Mouse (Mus musculus) stomach, embryonic 15.5 days (tissue): ENCODE measurements at regions not wholly inside any gene's neighbourhood (a gene's known extent, or its start where the extent isn't known, plus 50 kb on each side); places are given as distances from the start of the nearest gene placed in this dataset.
A peak's percentile ranks its signal among the peaks of the same experiment; 100 is the strongest.

ENCODE experiments used
- ATAC-seq: fragments of 200-750 bp; cut with Nextera tagmentation; 2 replicates; pipeline ENCODE4 v1.8.0; 2017; ENCODE audit warnings: low read depth, moderate number of reproducible peaks, moderate TSS enrichment; ENCODE audit not compliant: insufficient read depth, low FRiP score
- H3K27ac ChIP-seq: fragments of 300-500 bp; sonication (generic); 2 replicates; pipeline ENCODE4 v1.5.1; 2015; ENCODE audit warnings: mild to moderate bottlenecking, inconsistent platforms
- H3K27me3 ChIP-seq: fragments of 300-500 bp; sonication (generic); replicated peaks from 2 replicates; pipeline ENCODE4 v1.6.1; 2015; ENCODE audit warnings: inconsistent platforms
- H3K36me3 ChIP-seq: fragments of 300-500 bp; sonication (generic); 2 replicates; pipeline ENCODE4 v1.6.1; 2015; ENCODE audit warnings: inconsistent platforms
- H3K4me1 ChIP-seq: fragments of 300-500 bp; sonication (generic); 2 replicates; pipeline ENCODE4 v1.6.1; 2015; ENCODE audit warnings: inconsistent platforms
- H3K4me2 ChIP-seq: fragments of 300-500 bp; sonication (generic); 2 replicates; pipeline ENCODE4 v1.6.1; 2015; ENCODE audit warnings: mild to moderate bottlenecking, inconsistent platforms
- H3K4me3 ChIP-seq: fragments of 300-500 bp; sonication (generic); replicated peaks from 2 replicates; pipeline ENCODE4 v1.5.1; 2015; ENCODE audit warnings: inconsistent platforms
- H3K9ac ChIP-seq: fragments of 300-500 bp; sonication (generic); 2 replicates; pipeline ENCODE4 v1.6.1; 2015; ENCODE audit warnings: inconsistent platforms
- H3K9me3 ChIP-seq: fragments of 300-500 bp; sonication (generic); 2 replicates; pipeline ENCODE4 v1.6.1; 2016; ENCODE audit warnings: inconsistent platforms
- WGBS: fragments of 180-500 bp; shearing (Covaris S2); methylation state at CpG from one replicate; pipeline ENCODE4 v1.1.7; 2015; 5-methylcytosine and 5-hydroxymethylcytosine counted together

DNA sequence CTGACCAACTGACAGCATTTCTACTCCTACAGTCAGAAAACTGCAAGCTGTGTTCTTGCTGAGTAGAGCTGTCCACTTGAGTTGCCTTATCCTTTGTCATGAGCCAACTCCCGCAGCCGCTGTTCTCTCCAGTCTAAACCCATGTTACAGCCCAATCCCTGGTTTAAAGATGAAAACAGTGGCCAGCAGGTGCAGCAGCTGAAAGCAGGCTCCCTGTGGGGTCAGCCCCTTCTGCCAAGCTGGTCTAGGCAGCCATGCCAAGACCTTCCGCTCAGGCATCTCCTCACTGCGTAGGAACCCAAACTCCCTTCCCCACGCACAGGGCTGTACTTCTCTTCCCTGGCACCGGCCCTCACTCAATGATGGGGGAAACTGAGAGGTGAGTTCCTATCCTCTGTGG is 279.3 kb upstream of the Npvf start:
- H3K9me3 ChIP-seq: no peaks in the 10 kb centered on the region
- ATAC-seq: no peak
- H3K4me2 ChIP-seq: no peak overlapping the region
- 93% methylated on average over 6 of the region's 6 CpGs for WGBS
- H3K4me1 ChIP-seq: no peaks in the 10 kb centered on the region
- H3K27ac ChIP-seq: no peak overlapping the region
- H3K4me3 ChIP-seq: no peak overlapping the region
- H3K9ac ChIP-seq: no peak overlapping the region
- H3K27me3 ChIP-seq: 0 out of 2 replicates have a peak, but pooled peaks cover 8% of the 10 kb centered on the region
- H3K36me3 ChIP-seq: no peaks in the 10 kb centered on the region

DNA sequence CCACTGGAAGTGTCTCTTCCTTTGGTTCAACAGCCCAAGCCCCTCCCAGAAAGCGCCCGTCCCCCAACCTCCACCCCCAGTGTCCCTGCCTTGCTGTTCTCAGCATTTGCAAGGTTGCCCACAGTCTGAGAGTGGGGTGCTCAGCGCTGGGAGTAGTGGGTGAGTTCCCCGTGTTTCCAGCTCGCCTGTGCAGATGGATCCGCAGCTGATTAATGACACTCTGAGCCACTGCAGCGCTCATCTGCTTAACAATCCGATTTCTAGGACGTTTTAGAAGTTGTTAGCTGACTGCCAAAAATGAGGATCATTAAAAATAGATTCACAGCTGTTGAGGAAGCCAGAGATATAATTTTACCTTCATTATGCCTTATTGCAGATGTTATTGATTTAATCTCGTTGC is 280.0 kb upstream of the Npvf start:
- WGBS: 56% methylated on average over 10 of the region's 10 CpGs
- ATAC-seq: no peak
- Histone ChIP-seq H3K9me3 (no peaks in the 10 kb centered on the region), H3K4me2 (no peak overlapping the region), H3K27me3 (0 out of 2 replicates have a peak, but pooled peaks cover 5% of the 10 kb centered on the region), H3K36me3 (no peaks in the 10 kb centered on the region), H3K4me3 (no peak overlapping the region), H3K27ac (no peak overlapping the region), H3K4me1 (no peaks in the 10 kb centered on the region), H3K9ac (no peak overlapping the region)

DNA sequence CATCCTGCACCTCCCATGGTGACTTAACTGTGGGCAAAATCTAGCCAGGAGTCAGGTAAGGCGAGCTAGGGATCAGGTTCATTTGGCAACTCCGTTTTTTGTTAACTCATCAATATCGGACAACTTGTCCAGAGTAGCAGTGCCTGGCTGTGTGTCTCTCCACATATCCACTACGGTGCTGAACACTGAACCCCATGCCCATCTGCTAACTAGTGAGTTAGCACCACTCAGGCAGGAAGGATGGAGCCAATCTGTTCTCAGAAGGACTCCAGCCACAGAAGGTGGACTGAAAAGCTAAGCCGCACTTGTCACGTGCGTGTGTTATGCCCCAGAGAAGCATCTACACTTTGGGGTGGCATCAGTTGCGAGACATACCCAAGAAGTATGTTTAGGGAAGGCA is 282.1 kb upstream of the Npvf start:
- Histone ChIP-seq H3K27me3 (0 out of 2 replicates have a peak, but pooled peaks cover 3% of the 10 kb centered on the region), H3K9me3 (no peaks in the 10 kb centered on the region), H3K4me2 (no peak overlapping the region), H3K4me1 (no peaks in the 10 kb centered on the region), H3K9ac (no peak overlapping the region), H3K27ac (0 out of 2 replicates have a peak overlapping the region, but pooled peaks have one; percentile 3), H3K4me3 (no peak overlapping the region), H3K36me3 (no peaks in the 10 kb centered on the region)
- ATAC-seq: no peak
- WGBS: 84% methylated on average over 8 of the region's 8 CpGs

DNA sequence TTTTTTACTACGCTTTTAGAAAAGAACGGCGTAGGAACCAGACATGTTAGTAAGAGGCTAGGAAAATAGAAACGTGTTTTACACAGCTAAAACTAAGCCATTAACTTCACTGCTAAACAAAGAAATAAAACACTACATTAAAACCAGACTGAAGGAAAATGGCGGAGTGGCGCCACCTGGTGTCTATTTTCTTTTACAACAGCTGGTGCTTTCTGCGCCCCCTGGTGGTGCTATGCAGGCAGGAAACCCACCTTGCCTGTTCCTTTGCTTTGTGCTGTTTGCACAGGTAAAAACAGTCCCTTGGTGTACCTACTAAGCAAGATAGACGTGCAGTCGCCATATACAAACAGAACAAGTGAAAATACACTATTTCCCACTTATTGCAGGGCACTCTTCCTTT is 282.9 kb upstream of the Npvf start:
- H3K9ac ChIP-seq: no peak overlapping the region
- no peak overlapping the region for H3K4me2 ChIP-seq
- no peaks in the 10 kb centered on the region for H3K36me3 ChIP-seq
- no peaks in the 10 kb centered on the region for H3K9me3 ChIP-seq
- H3K4me1 ChIP-seq: no peaks in the 10 kb centered on the region
- WGBS: 27% methylated on average over 9 of the region's 9 CpGs
- no peak overlapping the region for H3K27ac ChIP-seq
- ATAC-seq: no peak
- 0 out of 2 replicates have a peak, but pooled peaks cover 3% of the 10 kb centered on the region for H3K27me3 ChIP-seq
- H3K4me3 ChIP-seq: no peak overlapping the region

DNA sequence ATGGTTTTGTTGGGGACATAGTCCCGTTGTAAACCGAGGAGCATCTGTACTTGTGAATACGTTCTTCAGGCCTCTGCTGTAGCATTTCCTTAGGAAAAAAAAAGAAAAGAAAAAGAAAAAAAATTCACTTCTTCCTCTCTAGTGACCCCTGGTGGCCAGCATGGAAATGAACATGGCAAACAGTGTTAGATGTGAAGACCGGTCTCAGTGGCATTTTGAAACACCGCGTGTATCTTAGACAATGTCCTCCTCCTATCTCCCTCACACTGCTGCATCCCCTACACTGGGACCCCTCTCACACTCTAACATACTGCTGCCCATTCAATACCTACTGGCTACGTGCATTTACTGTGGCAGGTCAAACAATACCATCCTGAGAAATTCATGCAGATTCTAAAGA is 284.6 kb upstream of the Npvf start:
- 26% methylated on average over 7 of the region's 7 CpGs for WGBS
- H3K4me1 ChIP-seq: no peaks in the 10 kb centered on the region
- no peaks in the 10 kb centered on the region for H3K36me3 ChIP-seq
- H3K9me3 ChIP-seq: no peaks in the 10 kb centered on the region
- H3K27ac ChIP-seq: no peak overlapping the region
- no peak overlapping the region for H3K9ac ChIP-seq
- ATAC-seq: no peak
- no peak overlapping the region for H3K4me3 ChIP-seq
- H3K4me2 ChIP-seq: no peak overlapping the region
- H3K27me3 ChIP-seq: 0 out of 2 replicates have a peak, but pooled peaks cover 3% of the 10 kb centered on the region

DNA sequence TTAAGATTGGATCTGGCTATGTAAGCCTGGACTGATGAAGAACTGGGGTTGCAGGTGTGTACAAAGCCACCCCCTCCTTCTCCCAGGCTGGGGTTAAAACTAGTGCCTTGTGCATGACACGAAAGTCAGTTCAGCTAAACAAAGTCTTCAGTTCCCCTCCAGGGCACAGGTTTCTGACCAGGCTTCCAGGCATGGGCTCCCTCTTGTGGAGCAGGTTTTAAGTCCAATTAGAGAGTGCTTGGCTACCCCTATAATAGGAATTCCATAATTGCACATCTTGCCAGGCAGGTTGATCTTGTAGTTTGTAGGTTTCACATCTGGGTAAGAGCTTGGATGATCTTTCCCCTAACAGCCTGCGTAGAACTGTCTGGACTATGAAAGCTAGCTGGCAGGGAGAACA is 285.2 kb upstream of the Npvf start:
- Histone ChIP-seq H3K36me3 (no peaks in the 10 kb centered on the region), H3K4me2 (no peak overlapping the region), H3K4me3 (no peak overlapping the region), H3K27me3 (0 out of 2 replicates have a peak, but pooled peaks cover 3% of the 10 kb centered on the region), H3K27ac (no peak overlapping the region), H3K9me3 (no peaks in the 10 kb centered on the region), H3K4me1 (no peaks in the 10 kb centered on the region), H3K9ac (no peak overlapping the region)
- 48% methylated on average over 2 of the region's 2 CpGs for WGBS
- no peak for ATAC-seq

DNA sequence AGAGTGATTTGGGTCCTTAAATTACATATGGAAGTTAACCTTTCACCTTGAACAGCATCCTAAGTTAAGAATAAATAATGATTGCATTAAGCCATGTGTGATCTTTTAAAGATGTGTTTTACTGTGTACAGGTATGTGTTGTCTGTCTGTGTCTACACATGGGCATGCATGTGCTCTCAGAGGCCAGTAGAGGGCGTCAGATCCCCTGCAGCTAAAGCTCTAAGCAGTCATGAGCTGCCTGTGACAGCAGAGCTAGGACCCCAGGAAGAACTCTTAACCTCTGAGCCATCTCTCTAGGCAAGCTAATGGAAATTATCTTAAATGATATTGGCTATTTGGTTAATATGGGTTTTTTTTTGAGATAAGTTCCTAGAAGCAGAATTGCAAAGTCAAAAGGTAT is 285.9 kb upstream of the Npvf start:
- Histone ChIP-seq H3K27ac (no peak overlapping the region), H3K4me3 (no peak overlapping the region), H3K27me3 (0 out of 2 replicates have a peak, but pooled peaks cover 3% of the 10 kb centered on the region), H3K9me3 (no peaks in the 10 kb centered on the region), H3K4me1 (no peaks in the 10 kb centered on the region), H3K36me3 (no peaks in the 10 kb centered on the region), H3K9ac (no peak overlapping the region), H3K4me2 (no peak overlapping the region)
- ATAC-seq: no peak
- 28% methylated on average over 1 of the region's 1 CpGs for WGBS

DNA sequence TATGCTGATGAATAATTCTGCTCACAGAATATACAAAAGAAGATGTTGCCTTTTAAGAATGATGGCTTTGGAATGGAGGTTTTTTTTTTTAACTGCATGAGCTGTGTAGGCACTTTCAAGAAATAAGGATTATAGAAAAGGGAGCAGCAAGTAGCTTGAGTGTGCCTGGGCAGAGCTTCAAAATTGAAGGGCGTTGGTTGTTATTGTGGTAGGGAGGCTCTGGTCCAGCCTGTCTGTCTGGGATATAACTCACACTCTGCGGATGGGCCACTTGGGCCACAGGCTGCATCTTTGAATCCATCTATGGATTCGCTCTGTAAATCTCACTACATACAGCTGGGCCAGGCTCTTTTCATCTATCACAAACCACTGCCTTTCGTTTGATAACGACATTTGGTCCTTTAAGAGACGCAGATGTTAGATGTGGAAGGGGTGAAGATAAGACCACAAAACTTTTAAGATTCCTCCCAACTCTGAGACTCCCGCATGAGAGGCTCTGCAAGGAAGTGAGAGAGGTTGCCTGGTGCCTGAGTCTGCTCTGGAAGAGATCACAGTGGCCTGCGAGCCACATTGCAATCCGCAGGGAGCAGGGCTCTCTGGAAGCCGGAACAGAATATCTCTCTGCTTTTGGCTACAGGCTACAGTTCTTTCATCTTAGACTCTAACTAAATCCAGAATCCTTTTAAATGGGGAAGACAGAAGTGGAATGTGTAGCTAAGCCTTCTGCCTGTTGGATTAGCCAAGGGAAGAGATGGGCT is 286.6 kb upstream of the Npvf start:
- Histone ChIP-seq H3K36me3 (no peaks in the 10 kb centered on the region), H3K27me3 (0 out of 2 replicates have a peak, but pooled peaks cover 3% of the 10 kb centered on the region), H3K9ac (no peak overlapping the region; the same call in 1 of the 2 replicates), H3K4me1 (no peaks in the 10 kb centered on the region), H3K4me3 (no peak overlapping the region), H3K4me2 (no peak overlapping the region), H3K27ac (peak overlapping the region; percentile 61), H3K9me3 (no peaks in the 10 kb centered on the region)
- WGBS: 65% methylated on average over 10 of the region's 10 CpGs
- ATAC-seq: no peak

DNA sequence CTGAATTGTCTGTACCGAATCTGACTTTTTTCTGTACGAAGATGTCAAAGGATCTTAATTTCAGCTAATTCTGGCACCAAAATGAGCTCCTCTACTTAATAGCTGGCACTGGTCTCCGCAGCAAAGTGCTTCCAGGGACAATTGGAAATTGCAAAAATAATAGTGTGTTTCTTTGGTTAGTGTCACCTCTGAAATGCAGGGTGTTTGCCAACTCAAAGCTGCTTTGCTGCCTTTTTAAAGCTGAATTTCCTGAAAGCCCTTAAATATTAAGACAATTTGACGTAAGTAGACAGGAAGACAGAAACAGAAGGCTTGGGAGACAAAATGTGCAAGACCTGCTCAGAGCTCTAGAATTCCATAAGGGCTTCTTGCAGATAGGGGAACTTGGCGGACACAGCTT is 288.5 kb upstream of the Npvf start:
- H3K27me3 ChIP-seq: no peaks in the 10 kb centered on the region
- H3K4me3 ChIP-seq: no peak overlapping the region
- H3K36me3 ChIP-seq: no peaks in the 10 kb centered on the region
- no peak overlapping the region for H3K27ac ChIP-seq
- H3K4me1 ChIP-seq: no peaks in the 10 kb centered on the region
- no peaks in the 10 kb centered on the region for H3K9me3 ChIP-seq
- WGBS: 78% methylated on average over 5 of the region's 5 CpGs
- no peak for ATAC-seq
- no peak overlapping the region for H3K9ac ChIP-seq
- no peak overlapping the region for H3K4me2 ChIP-seq

DNA sequence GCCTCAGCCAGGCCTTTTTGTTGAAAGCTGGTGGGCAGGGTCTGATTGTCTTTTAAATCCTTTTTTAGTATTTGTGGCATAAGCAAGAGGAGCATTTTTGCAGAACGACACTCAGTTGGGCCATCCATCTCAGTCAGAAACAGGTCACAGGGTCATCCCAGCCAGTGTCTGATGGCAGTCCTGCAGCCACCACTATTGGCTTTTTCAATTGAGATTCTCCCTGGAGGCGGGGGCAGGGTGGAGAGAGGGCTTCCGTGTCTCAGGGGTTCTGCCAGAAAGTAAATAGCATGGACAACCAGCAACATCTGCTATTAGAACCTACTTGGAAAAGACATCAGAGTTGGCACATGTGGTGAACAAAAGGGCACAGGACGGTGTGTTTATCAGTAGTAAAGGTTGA is 293.8 kb upstream of the Npvf start:
- Histone ChIP-seq H3K27me3 (no peaks in the 10 kb centered on the region), H3K9me3 (no peaks in the 10 kb centered on the region), H3K4me1 (no peaks in the 10 kb centered on the region), H3K9ac (no peak overlapping the region), H3K4me3 (no peak overlapping the region), H3K36me3 (no peaks in the 10 kb centered on the region), H3K4me2 (no peak overlapping the region), H3K27ac (no peak overlapping the region)
- no peak for ATAC-seq
- 64% methylated on average over 4 of the region's 4 CpGs for WGBS

DNA sequence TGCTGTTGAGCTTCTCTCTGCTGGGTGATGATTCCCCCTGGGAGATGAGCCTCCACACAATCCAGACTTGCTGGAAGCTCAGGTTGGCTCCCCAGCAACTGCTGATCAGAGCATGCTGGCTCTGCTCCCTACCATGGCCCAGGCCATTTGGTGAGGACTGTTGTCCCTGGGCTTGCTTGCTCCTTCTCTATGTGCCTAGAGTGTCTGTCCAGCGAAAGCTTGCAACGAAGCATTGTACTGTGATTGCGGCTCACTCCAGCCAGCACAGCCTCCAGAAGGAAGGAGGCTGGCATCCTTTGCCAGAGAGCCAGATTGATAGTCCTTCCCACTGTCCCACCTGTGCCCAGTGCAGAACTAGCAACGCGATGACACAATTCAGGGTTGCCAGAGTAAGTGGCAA is 295.1 kb upstream of the Npvf start:
- no peaks in the 10 kb centered on the region for H3K36me3 ChIP-seq
- H3K27me3 ChIP-seq: no peaks in the 10 kb centered on the region
- 92% methylated on average over 5 of the region's 5 CpGs for WGBS
- no peaks in the 10 kb centered on the region for H3K9me3 ChIP-seq
- H3K4me2 ChIP-seq: no peak overlapping the region
- no peaks in the 10 kb centered on the region for H3K4me1 ChIP-seq
- ATAC-seq: no peak
- H3K27ac ChIP-seq: no peak overlapping the region
- no peak overlapping the region for H3K4me3 ChIP-seq
- no peak overlapping the region for H3K9ac ChIP-seq

DNA sequence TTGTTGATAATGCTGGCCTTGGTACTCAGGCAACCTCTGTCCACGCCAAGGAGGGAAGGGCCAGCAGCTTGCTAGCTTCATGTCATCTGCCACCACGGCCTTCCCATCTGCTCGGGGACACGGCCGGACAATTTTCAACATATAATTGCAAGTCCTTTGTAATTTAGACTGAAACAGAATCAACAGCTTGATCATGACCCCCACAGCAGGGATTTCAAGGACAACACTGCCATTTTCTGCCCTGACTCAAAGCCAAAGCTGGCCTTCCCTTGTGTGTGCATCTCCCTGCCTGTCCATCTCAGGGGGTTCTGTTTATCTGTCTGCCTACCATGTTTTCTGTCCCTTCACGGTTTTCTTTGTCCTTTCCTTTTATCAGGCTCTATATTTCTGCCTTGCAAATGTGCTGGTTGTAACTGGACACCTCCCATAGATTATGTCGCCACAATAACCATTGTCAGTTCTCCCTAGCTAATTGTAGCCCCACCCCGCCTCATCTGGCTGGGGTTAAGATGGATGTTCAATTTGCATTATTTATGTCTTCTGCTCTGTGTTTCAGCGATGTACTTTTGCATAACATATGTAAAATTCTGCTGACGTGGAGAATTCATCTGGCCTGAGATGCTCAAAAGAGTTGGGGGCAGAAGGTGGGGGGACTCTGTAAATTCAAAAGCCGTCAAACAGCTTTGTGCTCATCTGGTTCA is 295.8 kb upstream of the Npvf start:
- Histone ChIP-seq H3K27me3 (no peaks in the 10 kb centered on the region), H3K9me3 (no peaks in the 10 kb centered on the region), H3K4me1 (no peaks in the 10 kb centered on the region)

More for the DNA sequence above, 295.8 kb upstream of the Npvf start:
- no peaks in the 10 kb centered on the region for H3K36me3 ChIP-seq
- no peak for ATAC-seq
- WGBS: 57% methylated on average over 11 of the region's 11 CpGs
- H3K4me2 ChIP-seq: no peak overlapping the region
- H3K9ac ChIP-seq: no peak overlapping the region
- no peak overlapping the region for H3K27ac ChIP-seq
- no peak overlapping the region for H3K4me3 ChIP-seq
